Mouse (Mus musculus): ENCODE measurements around the gene S100a3.

DNA sequence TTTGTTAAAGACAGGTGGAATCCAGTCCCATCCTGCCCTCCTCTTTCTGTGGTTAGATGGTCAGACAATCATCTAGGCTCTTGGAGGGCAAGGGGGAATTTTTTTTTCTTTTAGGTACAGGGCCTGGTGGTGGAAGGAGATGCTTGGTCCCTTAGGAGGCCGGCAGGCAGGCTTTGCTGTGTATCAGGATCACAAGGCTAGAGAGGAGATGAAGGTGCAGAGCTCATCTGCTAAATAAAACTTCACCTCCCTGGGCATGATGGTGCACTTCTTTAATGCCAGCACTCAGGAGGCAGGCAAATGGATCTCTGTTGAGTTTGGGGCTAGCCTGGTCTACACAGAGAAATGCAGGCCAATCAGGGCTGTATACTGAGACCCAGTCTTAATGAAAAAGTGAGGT, 55.5 kb downstream of the S100a3 start:
- TF ChIP-seq CTCF (conservative IDR thresholded peaks at IDR 0.05 in 1 of 2, IDR thresholded peaks at IDR 0.05 in 1 of 2; ENCODE audit: low read depth in 2 of 2, low read length in 2 of 2), result no peak
- no peak for TF ChIP-seq MAX (IDR thresholded peaks at IDR 0.05; ENCODE audit: low read length)
- TF ChIP-seq IRF4 (IDR thresholded peaks at IDR 0.05; ENCODE audit: low read depth, low read length), result no peak
- no peak for TF ChIP-seq E2F4 (IDR thresholded peaks at IDR 0.05; ENCODE audit: insufficient replicate concordance, low read depth, low read length)
- TF ChIP-seq USF2 (conservative IDR thresholded peaks at IDR 0.05; ENCODE audit: low read depth, low read length), result no peak
- TF ChIP-seq POLR2A (IDR thresholded peaks at IDR 0.05; ENCODE audit: low read depth, low read length), result no peak
